Mouse (Mus musculus): ENCODE measurements around the gene Tmc6.

Gene Tmc6

GRCm38 (mm10) chr11:117781993-117782704 is at the start of gene Tmc6, which contains the start of gene Tmc8:
Gene Tmc6 (minus strand): TSS chr11:117782198.
Gene Tmc8 (plus strand): TSS chr11:117782076.
- no peak for DNase-seq (ENCODE audit: low spot score in 2 of 2)

- DNase-seq (ENCODE audit: low spot score in 2 of 2), result no peak
These were observed 48.4 kb upstream of the Tmc6 start for GRCm38 (mm10) chr11:117830401-117830800.

DNA sequence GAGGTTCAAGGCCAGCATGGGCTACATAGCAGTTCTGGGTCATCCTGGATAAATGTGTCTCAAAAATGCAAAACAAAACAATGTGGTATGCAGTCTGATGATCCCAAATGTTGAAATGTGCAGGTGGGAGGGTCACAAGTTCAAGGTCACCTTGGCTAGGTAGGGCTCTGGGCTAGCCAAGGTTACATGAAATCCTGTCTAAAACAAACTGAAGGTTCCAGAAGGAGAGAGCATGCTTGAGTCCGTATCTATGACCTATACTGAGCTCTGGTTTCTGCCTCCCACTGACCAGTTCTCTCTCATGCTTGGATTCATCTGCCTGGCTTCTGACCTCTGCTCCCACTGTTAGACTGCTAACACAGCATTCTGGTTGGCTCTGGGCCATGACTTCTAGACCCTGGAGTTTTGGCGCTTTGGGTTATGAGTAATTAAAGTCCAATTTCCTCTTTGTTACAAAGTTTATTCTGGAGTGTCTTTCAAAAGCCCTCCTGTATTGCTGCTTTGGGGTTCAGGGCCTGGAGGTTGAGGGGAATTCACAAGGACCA is 47.7 kb upstream of the Tmc6 start:
- no peak for DNase-seq (ENCODE audit: low spot score in 2 of 2)

DNA sequence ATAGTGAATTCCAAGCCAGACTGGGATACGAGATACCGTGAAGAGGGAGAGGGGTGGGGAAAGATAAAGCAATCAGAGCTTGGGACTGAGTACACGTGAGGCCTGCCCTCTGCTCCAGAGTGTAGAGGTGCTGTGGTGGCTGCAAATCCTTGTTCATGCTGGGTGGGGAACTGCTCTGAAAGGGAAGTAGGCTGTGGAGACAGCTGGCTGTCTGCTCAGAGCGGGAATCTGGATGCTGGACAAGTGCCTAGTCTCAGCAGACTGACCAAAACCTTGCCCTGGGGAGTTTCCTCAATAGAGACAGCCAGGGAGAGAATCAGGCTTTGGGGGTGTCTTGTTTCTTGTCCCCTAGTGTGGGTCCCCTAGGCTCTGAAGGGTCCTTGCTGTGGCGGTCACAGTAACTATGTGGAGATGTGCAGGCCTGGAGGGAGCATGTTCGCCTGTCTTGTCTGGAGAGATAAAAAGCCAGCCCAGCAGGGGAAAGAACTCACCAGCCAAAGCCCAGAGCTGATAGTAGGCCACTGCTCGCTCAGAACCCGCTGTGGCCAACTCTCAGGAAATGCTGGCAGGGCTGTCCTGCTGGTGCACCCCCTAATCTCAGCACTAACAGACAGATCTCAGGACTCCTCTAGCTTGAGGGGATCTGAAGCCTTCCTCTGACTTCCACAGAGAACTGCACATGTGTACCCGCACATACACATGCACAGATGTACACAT is 47.0 kb upstream of the Tmc6 start:
- peak in 1 of 2 experiments; percentile 67 for DNase-seq (ENCODE audit: low spot score in 2 of 2)

DNA sequence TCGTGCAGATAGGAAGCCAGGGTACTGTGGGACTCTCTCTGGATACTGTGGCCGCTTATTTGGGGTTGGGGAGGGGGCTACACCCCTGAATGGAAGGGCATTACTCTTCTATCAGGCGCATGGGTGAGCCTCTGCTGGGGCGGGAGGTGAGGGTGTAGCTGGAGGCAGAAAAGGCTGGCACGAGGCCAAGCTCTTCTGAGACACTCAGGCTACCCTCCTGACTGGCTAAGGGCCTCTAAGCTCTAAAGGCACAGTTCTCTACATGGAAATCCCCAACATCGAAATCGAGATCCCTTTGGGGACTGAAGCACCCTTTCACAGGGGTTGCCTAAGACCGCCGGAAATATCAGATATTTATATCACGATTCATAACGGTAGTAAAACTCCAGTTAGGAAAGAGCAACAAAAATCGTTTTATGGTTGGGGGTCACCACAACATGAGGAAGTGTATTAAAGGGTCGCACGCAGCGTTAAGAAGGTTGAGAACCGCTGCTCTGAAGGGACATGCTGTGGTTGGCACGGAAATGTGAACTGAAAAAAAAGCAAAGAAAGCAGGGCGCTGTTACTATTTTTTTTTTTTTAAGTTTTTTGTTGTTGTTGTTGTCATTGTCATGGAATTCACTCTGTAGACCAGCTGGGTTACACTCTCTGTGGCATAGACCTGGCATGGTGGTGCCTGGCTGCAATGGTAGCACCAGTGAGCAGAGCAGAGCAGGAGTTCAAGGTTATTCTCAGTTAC is 46.3 kb upstream of the Tmc6 start:
- DNase-seq (ENCODE audit: low spot score in 2 of 2), result no peak

GRCm38 (mm10) chr11:117827386-117827785 is 45.4 kb upstream of the Tmc6 start:
- no peak for DNase-seq (ENCODE audit: low spot score in 2 of 2)

DNA sequence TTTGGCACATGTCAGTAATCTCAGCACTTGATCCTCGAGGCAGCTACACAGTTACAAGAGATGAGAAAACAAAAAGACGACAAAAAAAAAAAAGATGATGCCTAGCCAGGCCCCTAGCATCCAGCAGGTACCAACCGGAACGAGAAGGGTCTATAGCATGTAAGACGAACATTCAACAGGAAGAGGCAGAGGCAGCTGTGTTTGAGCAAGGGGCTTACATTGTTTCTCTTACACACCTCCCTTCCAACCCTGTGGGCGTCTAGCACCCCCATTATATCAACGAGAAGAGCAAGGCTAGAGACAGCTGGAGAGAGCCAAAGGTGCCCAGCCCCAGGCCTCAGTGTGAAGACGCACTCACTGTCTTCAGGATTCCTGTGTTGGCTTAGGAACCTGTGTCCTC is 44.9 kb upstream of the Tmc6 start:
- DNase-seq (ENCODE audit: low spot score in 2 of 2), result no peak

DNA sequence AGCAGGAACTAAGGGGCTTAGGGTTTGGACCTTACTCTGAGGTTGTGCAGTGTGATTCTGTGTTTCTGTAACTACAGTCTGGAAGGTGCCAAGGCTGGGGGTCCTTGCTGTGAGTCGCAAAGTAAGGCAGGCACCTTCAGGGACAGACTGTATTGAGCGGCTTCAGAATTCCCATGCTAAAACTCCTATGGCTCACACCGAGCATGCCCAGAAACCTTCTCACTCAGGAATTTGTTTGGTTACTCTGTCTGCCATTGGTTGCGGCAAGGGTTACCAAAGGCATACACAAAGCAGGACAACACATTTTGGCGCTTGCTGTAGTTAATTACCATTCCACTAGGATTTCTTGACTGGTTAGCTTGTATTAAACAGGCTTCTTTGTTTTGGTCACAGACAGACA is 44.2 kb upstream of the Tmc6 start:
- DNase-seq (ENCODE audit: low spot score in 2 of 2), result no peak

- DNase-seq (ENCODE audit: low spot score in 2 of 2), result peak; percentile 79 to 80
These were observed 43.5 kb upstream of the Tmc6 start, which contains the start of the genes Afmid and Tk1 for GRCm38 (mm10) chr11:117825333-117826101. Gene Afmid (plus strand): TSS chr11:117825924. Gene Tk1 (minus strand): TSS chr11:117826092.

GRCm38 (mm10) chr11:117824060-117824969 is 42.3 kb upstream of the Tmc6 start:
- DNase-seq (ENCODE audit: low spot score in 2 of 2), result peak; percentile 84 to 88

GRCm38 (mm10) chr11:117823411-117823810 is 41.4 kb upstream of the Tmc6 start:
- DNase-seq (ENCODE audit: low spot score in 2 of 2), result no peak

GRCm38 (mm10) chr11:117822728-117823241 is 40.8 kb upstream of the Tmc6 start:
- no peak for DNase-seq (ENCODE audit: low spot score in 2 of 2)

DNA sequence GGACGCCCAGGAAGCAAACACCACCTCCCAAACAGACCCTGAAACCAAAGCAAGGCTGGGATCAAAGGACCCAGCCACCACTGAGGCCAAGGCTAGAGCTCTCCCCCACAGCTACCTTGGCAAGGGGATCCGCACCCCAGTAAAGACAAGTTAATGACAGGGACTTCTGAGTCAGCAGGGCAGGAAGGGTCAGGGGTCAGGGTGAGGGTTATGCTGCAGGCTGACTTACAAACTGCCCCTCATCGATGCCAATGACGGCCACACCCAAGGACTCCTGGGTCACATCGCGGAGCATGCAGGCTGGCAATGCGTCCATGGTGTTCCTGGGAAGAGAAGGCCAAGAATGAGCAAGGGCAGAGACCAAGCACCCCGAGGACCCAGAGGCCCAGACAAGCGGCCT is 39.9 kb upstream of the Tmc6 start:
- no peak for DNase-seq (ENCODE audit: low spot score in 2 of 2)

GRCm38 (mm10) chr11:117820173-117820572 is 38.2 kb upstream of the Tmc6 start:
- no peak for DNase-seq (ENCODE audit: low spot score in 2 of 2)

DNA sequence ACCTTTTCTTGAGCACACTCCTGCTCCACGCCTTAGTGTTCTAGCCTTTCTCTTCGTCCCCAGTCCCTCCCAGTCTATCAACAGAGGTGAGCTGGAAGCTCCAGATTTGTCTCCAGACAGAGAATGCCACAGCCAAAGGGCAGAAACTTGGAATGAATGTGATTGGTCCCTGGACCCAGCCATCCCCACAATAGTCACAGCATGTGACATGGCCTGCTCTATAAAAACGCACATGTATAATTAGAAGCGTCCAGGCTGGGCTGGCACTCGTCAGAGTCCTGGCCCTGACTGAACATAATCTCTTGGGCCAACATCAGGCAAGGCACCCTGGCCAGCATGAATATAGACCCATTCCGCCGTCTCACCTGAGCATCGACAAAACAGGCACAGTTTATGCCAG is 37.1 kb upstream of the Tmc6 start:
- no peak for DNase-seq (ENCODE audit: low spot score in 2 of 2)

DNA sequence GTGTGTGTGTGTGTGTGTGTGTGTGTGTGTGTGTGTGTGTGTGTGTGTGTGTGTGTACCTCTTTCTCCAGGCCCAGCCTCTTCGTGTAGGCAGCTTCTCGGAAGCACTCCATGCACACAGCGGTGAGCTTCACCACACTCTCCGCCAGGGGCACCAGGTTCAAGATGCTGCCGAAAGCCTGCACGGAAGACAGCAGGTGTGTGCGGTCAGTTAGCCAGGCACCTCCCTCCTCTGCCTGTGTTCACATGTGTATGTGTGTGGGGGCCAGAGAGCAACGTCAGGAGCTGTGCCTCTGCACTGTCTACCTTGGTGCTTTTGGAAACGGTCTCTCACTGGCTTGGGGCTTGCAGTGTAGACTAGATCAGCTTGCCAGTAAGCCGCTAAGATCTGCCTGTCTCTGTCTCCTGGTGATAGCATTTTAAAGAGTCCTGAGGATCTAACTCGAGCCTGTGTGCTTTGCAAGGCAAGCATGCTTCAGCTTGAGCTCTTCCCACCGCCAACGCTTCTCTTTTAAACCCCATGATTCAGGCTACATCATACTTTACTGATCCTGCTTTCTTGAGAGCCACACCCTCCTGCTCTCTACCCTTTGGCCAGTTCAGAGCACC is 34.5 kb upstream of the Tmc6 start:
- no peak for DNase-seq (ENCODE audit: low spot score in 2 of 2)

GRCm38 (mm10) chr11:117815850-117816249 is 33.9 kb upstream of the Tmc6 start:
- DNase-seq (ENCODE audit: low spot score in 2 of 2), result peak in 1 of 2 experiments; percentile 22

DNA sequence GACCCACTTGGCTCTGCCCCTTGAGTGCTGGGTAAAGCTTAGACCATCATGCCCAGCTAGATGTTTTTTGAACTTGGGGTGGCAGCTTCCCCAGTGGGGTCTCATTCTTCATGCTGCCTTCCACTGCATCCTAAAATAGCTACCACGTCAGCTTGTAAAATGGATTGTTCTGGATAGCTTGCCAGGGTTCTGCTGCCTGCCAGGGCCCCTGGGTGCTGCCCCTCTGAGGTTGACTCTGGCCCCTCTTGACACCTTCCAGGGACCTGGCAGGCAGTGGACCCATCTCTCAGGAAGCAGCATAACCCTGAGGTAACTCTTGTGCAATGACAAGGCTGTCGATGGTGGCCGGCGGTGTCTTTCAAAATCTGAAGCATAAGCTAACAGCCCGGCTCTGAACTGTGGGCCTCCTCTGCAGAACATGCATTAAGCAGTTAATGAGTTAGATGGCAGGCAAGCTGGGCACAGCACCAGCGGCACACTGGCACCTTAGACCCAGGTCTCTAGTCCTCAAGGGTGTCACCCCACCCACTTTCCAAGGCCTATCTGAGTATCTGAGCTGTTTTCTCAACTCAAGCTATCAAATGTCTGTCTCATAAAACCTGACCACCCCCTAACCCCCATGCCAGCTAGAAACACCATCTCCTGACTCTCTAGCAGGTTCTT is 32.8 kb upstream of the Tmc6 start:
- DNase-seq (ENCODE audit: low spot score in 2 of 2), result no peak

GRCm38 (mm10) chr11:117813867-117814266 is 31.9 kb upstream of the Tmc6 start:
- DNase-seq (ENCODE audit: low spot score in 2 of 2), result no peak
